Mouse (Mus musculus): ENCODE data around the gene Aco2. TPM values are rescaled to one million over a fixed set of nuclear protein-coding genes. Genes with fewer than 3 reads are reported as not detected.
A peak's percentile ranks its signal among the peaks of the same experiment; 100 is the strongest.

The Aco2 gene
- 132 and 149 TPM in 2 replicates for total RNA-seq (2017)

- peak; percentile 92 for ATAC-seq (replicated peaks; ENCODE audit: low read depth, poor library complexity, severe bottlenecking)
Observed at GRCm38 (mm10) chr15:81872262-81873136, at the start of gene Aco2. Gene Aco2, plus strand, starts transcription at chr15:81872309.

GRCm38 (mm10) chr15:81822631-81823030 lies 49.5 kb upstream of the Aco2 start:
- ATAC-seq (replicated peaks; ENCODE audit: low read depth, poor library complexity, severe bottlenecking): no peak

GRCm38 (mm10) chr15:81824832-81825231 lies 47.3 kb upstream of the Aco2 start:
- ATAC-seq (replicated peaks; ENCODE audit: low read depth, poor library complexity, severe bottlenecking): no peak

- no peak for ATAC-seq (replicated peaks; ENCODE audit: low read depth, poor library complexity, severe bottlenecking)
Observed at GRCm38 (mm10) chr15:81828426-81829207, 43.5 kb upstream of the Aco2 start.

- no peak for ATAC-seq (replicated peaks; ENCODE audit: low read depth, poor library complexity, severe bottlenecking)
Observed at GRCm38 (mm10) chr15:81829208-81829580, 42.9 kb upstream of the Aco2 start.

GRCm38 (mm10) chr15:81830530-81830929 lies 41.6 kb upstream of the Aco2 start:
- no peak for ATAC-seq (replicated peaks; ENCODE audit: low read depth, poor library complexity, severe bottlenecking)

- ATAC-seq (replicated peaks; ENCODE audit: low read depth, poor library complexity, severe bottlenecking): peak; percentile 97
Observed at GRCm38 (mm10) chr15:81831136-81831825, 40.8 kb upstream of the Aco2 start.

GRCm38 (mm10) chr15:81832219-81832618 lies 39.9 kb upstream of the Aco2 start:
- no peak for ATAC-seq (replicated peaks; ENCODE audit: low read depth, poor library complexity, severe bottlenecking)

GRCm38 (mm10) chr15:81833481-81833880 lies 38.6 kb upstream of the Aco2 start:
- ATAC-seq (replicated peaks; ENCODE audit: low read depth, poor library complexity, severe bottlenecking): no peak

GRCm38 (mm10) chr15:81834171-81834841 lies 37.8 kb upstream of the Aco2 start:
- ATAC-seq (replicated peaks; ENCODE audit: low read depth, poor library complexity, severe bottlenecking): no peak

- no peak for ATAC-seq (replicated peaks; ENCODE audit: low read depth, poor library complexity, severe bottlenecking)
Observed at GRCm38 (mm10) chr15:81835007-81835880, 36.9 kb upstream of the Aco2 start.

- ATAC-seq (replicated peaks; ENCODE audit: low read depth, poor library complexity, severe bottlenecking): peak; percentile 71
Observed at GRCm38 (mm10) chr15:81836124-81836821, 35.8 kb upstream of the Aco2 start.

GRCm38 (mm10) chr15:81836966-81837920 lies 34.9 kb upstream of the Aco2 start:
- ATAC-seq (replicated peaks; ENCODE audit: low read depth, poor library complexity, severe bottlenecking): no peak

GRCm38 (mm10) chr15:81838554-81839235 lies 33.4 kb upstream of the Aco2 start:
- ATAC-seq (replicated peaks; ENCODE audit: low read depth, poor library complexity, severe bottlenecking): no peak

- no peak; the same call in 1 of the 2 replicates for ATAC-seq (replicated peaks; ENCODE audit: low read depth, poor library complexity, severe bottlenecking)
Observed at GRCm38 (mm10) chr15:81839634-81840033, 32.5 kb upstream of the Aco2 start.

- ATAC-seq (replicated peaks; ENCODE audit: low read depth, poor library complexity, severe bottlenecking): no peak
Observed at GRCm38 (mm10) chr15:81840306-81840705, 31.8 kb upstream of the Aco2 start.

- peak; percentile 66 for ATAC-seq (replicated peaks; ENCODE audit: low read depth, poor library complexity, severe bottlenecking)
Observed at GRCm38 (mm10) chr15:81842275-81842674, 29.8 kb upstream of the Aco2 start.

Data from common myeloid progenitor, adult 5-6 weeks (primary cell).